Mouse (Mus musculus): ENCODE data around the gene Mrps12.
A peak's percentile ranks its signal among the peaks of the same experiment; 100 is the strongest.

Gene Mrps12

GRCm38 (mm10) chr7:28758623-28759022 lies 17.0 kb upstream of the Mrps12 start:
- DNase-seq: no peak

GRCm38 (mm10) chr7:28756079-28756478 lies 14.5 kb upstream of the Mrps12 start, which contains the start of gene Ccer2:
Gene Ccer2 (plus strand): TSS chr7:28756174.
- no peak for DNase-seq

GRCm38 (mm10) chr7:28749935-28750334 lies 8.3 kb upstream of the Mrps12 start:
- DNase-seq: no peak

- no peak for DNase-seq
Observed at GRCm38 (mm10) chr7:28741368-28741708, 282 bp downstream of the Mrps12 start.

- DNase-seq: no peak
Observed at GRCm38 (mm10) chr7:28740949-28741348, 671 bp downstream of the Mrps12 start.

GRCm38 (mm10) chr7:28739829-28740228 lies 1.8 kb downstream of the Mrps12 start:
- DNase-seq: no peak

- no peak for DNase-seq
Observed at GRCm38 (mm10) chr7:28735701-28736100, 5.9 kb downstream of the Mrps12 start.

GRCm38 (mm10) chr7:28733211-28733610 lies 8.4 kb downstream of the Mrps12 start:
- DNase-seq: no peak

GRCm38 (mm10) chr7:28732341-28733142 lies 9.1 kb downstream of the Mrps12 start:
- DNase-seq: peak; percentile 76 to 81

GRCm38 (mm10) chr7:28727649-28728340 lies 13.8 kb downstream of the Mrps12 start:
- no peak for DNase-seq

- DNase-seq: peak; percentile 72 to 75
Observed at GRCm38 (mm10) chr7:28726600-28726999, 15.0 kb downstream of the Mrps12 start.

GRCm38 (mm10) chr7:28724613-28725012 lies 17.0 kb downstream of the Mrps12 start:
- no peak for DNase-seq

GRCm38 (mm10) chr7:28722079-28722478 lies 19.5 kb downstream of the Mrps12 start:
- no peak for DNase-seq

GRCm38 (mm10) chr7:28720753-28721537 lies 20.7 kb downstream of the Mrps12 start:
- DNase-seq: peak in 1 of 2 experiments; percentile 29

- no peak for DNase-seq
Observed at GRCm38 (mm10) chr7:28719650-28720049, 22.0 kb downstream of the Mrps12 start.

- no peak for DNase-seq
Observed at GRCm38 (mm10) chr7:28719159-28719558, 22.5 kb downstream of the Mrps12 start.

- no peak for DNase-seq
Observed at GRCm38 (mm10) chr7:28717726-28718125, 23.9 kb downstream of the Mrps12 start.

GRCm38 (mm10) chr7:28716590-28717281 lies 24.9 kb downstream of the Mrps12 start, which contains the start of gene Fbxo17:
Gene Fbxo17 (plus strand): TSS chr7:28716804.
- peak; percentile 62 to 71 for DNase-seq

GRCm38 (mm10) chr7:28715598-28715997 lies 26.0 kb downstream of the Mrps12 start:
- DNase-seq: peak in 1 of 2 experiments; percentile 38

- no peak for DNase-seq
Observed at GRCm38 (mm10) chr7:28714667-28715066, 27.0 kb downstream of the Mrps12 start.

GRCm38 (mm10) chr7:28710962-28711361 lies 30.7 kb downstream of the Mrps12 start:
- DNase-seq: peak in 1 of 2 experiments; percentile 23

GRCm38 (mm10) chr7:28709454-28709853 lies 32.2 kb downstream of the Mrps12 start:
- DNase-seq: no peak

All from thymus, postnatal 36 days (tissue).